Mouse (Mus musculus) heart, embryonic 16.5 days (tissue): ENCODE data around the gene Fis1. TPM values are rescaled to one million over a fixed set of nuclear protein-coding genes. Genes with fewer than 3 reads are reported as not detected.

Experiments used
- microRNA counts: library from miRNA; unstranded; fragments of <30 nt; microRNA quantifications from one replicate; lab custom pipeline; 2016
- microRNA-seq: library from miRNA; unstranded; fragments of <30 nt; microRNA quantifications from one replicate; pipeline ENCODE4, GENCODE M21; 2017
- polyA plus RNA-seq: library from polyadenylated mRNA; unstranded; fragments of >200 nt; fragmentation: Nextera tagmentation; extraction: Ambion mirVana; gene quantifications from 2 replicates; pipeline ENCODE4 v1.2.1, GENCODE M21; 2015

The Fis1 gene
- polyA plus RNA-seq, 1 experiment from 2014 or later = 214 TPM

MicroRNAs encoded within 50 kb of the gene (microRNA counts, 519-probe panel; counts per million panel counts)
- not detected for microRNA mmu-miR-702 (lab: Ali Mortazavi, UCI)

Small RNA genes lying within 50 kb of the gene (microRNA-seq; reads per million reads assigned to microRNA genes)
- 25.5 reads per million, percentile 37 among the genes with 10 or more reads in this experiment for gene Mir702

Other genes with a start within 250 kb of the Fis1 start
- 9.0 and 10.0 TPM in 2 replicates for gene Col26a1, start 70.1 kb upstream of the Fis1 start, polyA plus RNA-seq
- 35.9 and 41.4 TPM in 2 replicates for gene Ift22, start 45.1 kb upstream of the Fis1 start, polyA plus RNA-seq
- gene Cldn15, start 13.3 kb downstream of the Fis1 start, polyA plus RNA-seq = 6.7 and 7.1 TPM in 2 replicates
- 42.2 and 46.2 TPM in 2 replicates for gene Plod3, start 33.7 kb downstream of the Fis1 start, polyA plus RNA-seq
- 74.4 and 80.5 TPM in 2 replicates for gene Znhit1, start 34.7 kb downstream of the Fis1 start, polyA plus RNA-seq
- gene Vgf, start 73.1 kb downstream of the Fis1 start, polyA plus RNA-seq = 0.09 TPM in 1 of 2 replicates, not detected in the other
- 133 and 148 TPM in 2 replicates for gene Ap1s1, start 92.9 kb downstream of the Fis1 start, polyA plus RNA-seq
- 1.1 and 1.3 TPM in 2 replicates for gene Serpine1, start 119.0 kb downstream of the Fis1 start, polyA plus RNA-seq
- gene Trim56, start 162.9 kb downstream of the Fis1 start, polyA plus RNA-seq = 7.1 and 7.2 TPM in 2 replicates
- gene Muc3, start 196.0 kb downstream of the Fis1 start, polyA plus RNA-seq = 3.5 TPM in 1 of 2 replicates, not detected in the other